Mouse (Mus musculus) spleen, postnatal 10 days (tissue): ENCODE data around the gene Daw1.

ENCODE experiments used
- DNase-seq, 2 experiments: peaks; one replicate each; pipeline ENCODE4 v3.0.0; 2021 to 2022; ENCODE audit warnings: low spot score in 2 of 2

Daw1 gene

GRCm38 (mm10) chr1:83187154-83187553, 27.6 kb downstream of the Daw1 start:
- DNase-seq = peak in 1 of 2 experiments; percentile 36

GRCm38 (mm10) chr1:83209981-83210380, 50.4 kb downstream of the Daw1 start:
- no peak for DNase-seq

GRCm38 (mm10) chr1:83218260-83218659, 58.7 kb downstream of the Daw1 start:
- no peak for DNase-seq

- DNase-seq = no peak
Observed at GRCm38 (mm10) chr1:83223072-83223471, 63.5 kb downstream of the Daw1 start.

- DNase-seq = no peak
Observed at GRCm38 (mm10) chr1:83224423-83224960, 64.9 kb downstream of the Daw1 start.

GRCm38 (mm10) chr1:83227946-83228345, 68.4 kb downstream of the Daw1 start:
- DNase-seq = no peak

- no peak for DNase-seq
Observed at GRCm38 (mm10) chr1:83248235-83248746, 88.7 kb downstream of the Daw1 start.

GRCm38 (mm10) chr1:83251746-83252145, 92.2 kb downstream of the Daw1 start:
- DNase-seq = no peak
